Mouse (Mus musculus) lung, embryonic 14.5 days (tissue): ENCODE results near the gene Rap1b. TPM values are rescaled to one million over a fixed set of nuclear protein-coding genes. Genes with fewer than 3 reads are reported as not detected.

Source experiments
- ATAC-seq: fragments of 200-750 bp; cut with Nextera tagmentation; 2 replicates; pipeline ENCODE4 v1.8.0; 2017; ENCODE audit warnings: mild to moderate bottlenecking, moderate TSS enrichment, moderate library complexity; ENCODE audit not compliant: insufficient read depth
- DNase-seq: peaks from one replicate; pipeline ENCODE4 v3.0.0-alpha.2; 2015
- H3K27ac ChIP-seq: fragments of 300-500 bp; sonication (generic); 2 replicates; pipeline ENCODE4 v1.5.1; 2014; ENCODE audit warnings: low read depth, mild to moderate bottlenecking, moderate library complexity
- H3K27me3 ChIP-seq: fragments of 300-500 bp; sonication (generic); 2 replicates; pipeline ENCODE4 v1.6.1; 2014; ENCODE audit warnings: low read length, control low read depth; ENCODE audit not compliant: insufficient read depth
- H3K36me3 ChIP-seq: fragments of 300-500 bp; sonication (generic); 2 replicates; pipeline ENCODE4 v1.6.1; 2014; ENCODE audit warnings: control low read depth; ENCODE audit not compliant: insufficient read depth
- H3K4me1 ChIP-seq: fragments of 300-500 bp; sonication (generic); 2 replicates; pipeline ENCODE4 v1.6.1; 2014; ENCODE audit warnings: antibody characterized with exemption, control low read depth; ENCODE audit not compliant: insufficient read depth
- H3K4me2 ChIP-seq: fragments of 300-500 bp; sonication (generic); 2 replicates; pipeline ENCODE4 v1.6.1; 2014; ENCODE audit warnings: mild to moderate bottlenecking
- H3K4me3 ChIP-seq: fragments of 300-500 bp; sonication (generic); 2 replicates; pipeline ENCODE4 v1.5.1; 2014; ENCODE audit warnings: low read depth, low read length
- H3K9ac ChIP-seq: fragments of 300-500 bp; sonication (generic); 2 replicates; pipeline ENCODE4 v1.6.1; 2014
- H3K9me3 ChIP-seq: fragments of 300-500 bp; sonication (generic); 2 replicates; pipeline ENCODE4 v1.6.1; 2016; ENCODE audit warnings: low read depth, low read length, control low read depth
- CTCF ChIP-seq: IDR thresholded peaks from 2 replicates; pipeline ENCODE4 v1.5.1; 2016; ENCODE audit warnings: antibody characterized with exemption, low read depth
- WGBS: fragments of 180-500 bp; shearing (Covaris S2); extraction: QIAGEN DNeasy Blood & Tissue Kit; methylation state at CpG from one replicate; pipeline ENCODE4 v1.1.7; 2014; 5-methylcytosine and 5-hydroxymethylcytosine counted together
- polyA plus RNA-seq: library from polyadenylated mRNA; unstranded; fragments of >200 nt; fragmentation: Nextera tagmentation; extraction: Ambion mirVana; gene quantifications from 2 replicates; pipeline ENCODE4 v1.2.1, GENCODE M21; 2014

The Rap1b gene
- polyA plus RNA-seq, 1 experiment from 2014 or later, result 214 TPM

GRCm38 (mm10) chr10:117790011-117790410, 55.8 kb downstream of the Rap1b start:
- DNase-seq (no peak), ATAC-seq (no peak)
- Histone ChIP-seq H3K27ac (no peak overlapping the region), H3K4me2 (no peak overlapping the region), H3K4me1 (peaks cover 9% of the 10 kb centered on the region; the same call in 1 of the 2 replicates), H3K36me3 (peaks cover 42% of the 10 kb centered on the region), H3K9ac (no peak overlapping the region), H3K4me3 (no peak overlapping the region), H3K27me3 (no peaks in the 10 kb centered on the region), H3K9me3 (no peaks in the 10 kb centered on the region)
- no peak for TF ChIP-seq CTCF
- 89% methylated on average over 1 of the region's 1 CpGs for WGBS

- TF ChIP-seq CTCF, result no peak
- Histone ChIP-seq H3K4me2 (no peak overlapping the region), H3K27me3 (no peaks in the 10 kb centered on the region), H3K9ac (no peak overlapping the region), H3K4me1 (no peaks in the 10 kb centered on the region), H3K27ac (no peak overlapping the region), H3K36me3 (peaks cover 83% of the 10 kb centered on the region), H3K4me3 (no peak overlapping the region), H3K9me3 (no peaks in the 10 kb centered on the region)
- DNase-seq (no peak), ATAC-seq (no peak)
- 95% methylated on average over 7 of the region's 7 CpGs for WGBS
Measured at GRCm38 (mm10) chr10:117784646-117785045, 61.2 kb downstream of the Rap1b start.

GRCm38 (mm10) chr10:117783786-117784420, 61.9 kb downstream of the Rap1b start:
- no peak overlapping the region for H3K9ac ChIP-seq
- no peak overlapping the region for H3K4me2 ChIP-seq
- no peak overlapping the region for H3K27ac ChIP-seq
- DNase-seq (no peak), ATAC-seq (no peak)
- H3K9me3 ChIP-seq, result no peaks in the 10 kb centered on the region
- 92% methylated on average over 13 of the region's 13 CpGs for WGBS
- no peak for TF ChIP-seq CTCF
- H3K36me3 ChIP-seq, result peaks cover 89% of the 10 kb centered on the region
- no peak overlapping the region for H3K4me3 ChIP-seq
- H3K4me1 ChIP-seq, result no peaks in the 10 kb centered on the region
- no peaks in the 10 kb centered on the region for H3K27me3 ChIP-seq

DNA sequence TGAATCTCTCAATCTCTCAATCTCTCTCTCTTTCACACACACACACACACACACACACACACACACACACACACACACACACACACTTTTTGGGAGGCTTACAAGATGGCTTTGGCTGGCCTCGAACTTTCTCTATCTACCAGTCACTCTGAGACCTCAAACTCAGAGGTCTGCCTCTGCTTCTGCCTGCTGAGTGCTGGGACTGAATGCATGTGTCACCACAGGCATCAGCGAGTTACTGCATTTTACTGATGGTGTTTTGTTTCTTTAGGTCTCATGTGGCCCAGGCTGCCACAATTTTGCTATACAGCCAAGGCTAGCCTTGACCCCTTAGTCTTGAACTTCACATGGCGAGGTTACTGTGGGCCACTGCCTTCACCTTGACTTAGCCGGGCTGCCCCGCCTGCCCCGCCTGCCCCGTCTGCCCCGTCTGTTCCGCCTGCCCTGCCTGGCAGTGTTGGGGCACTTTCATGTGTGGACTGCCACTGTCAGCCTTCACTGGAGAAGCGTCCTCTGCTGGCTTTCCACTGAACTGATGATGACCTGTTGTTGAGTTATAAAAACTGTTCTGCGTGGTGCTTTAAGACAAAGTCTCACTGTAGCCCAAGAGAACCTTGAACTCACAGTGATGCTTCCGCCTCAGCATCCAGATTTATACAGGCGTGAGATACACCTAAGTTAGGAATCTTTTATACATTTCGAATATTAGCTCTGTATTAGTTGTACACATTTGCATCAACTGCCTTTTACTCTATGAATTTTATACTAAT, 63.2 kb downstream of the Rap1b start:
- H3K36me3 ChIP-seq, result peaks cover 93% of the 10 kb centered on the region
- WGBS, result 93% methylated on average over 14 of the region's 14 CpGs
- ATAC-seq (no peak), DNase-seq (no peak)
- H3K27ac ChIP-seq, result no peak overlapping the region
- TF ChIP-seq CTCF, result no peak
- no peaks in the 10 kb centered on the region for H3K9me3 ChIP-seq
- H3K4me1 ChIP-seq, result no peaks in the 10 kb centered on the region
- H3K9ac ChIP-seq, result no peak overlapping the region
- H3K4me2 ChIP-seq, result no peak overlapping the region
- no peak overlapping the region for H3K4me3 ChIP-seq
- H3K27me3 ChIP-seq, result no peaks in the 10 kb centered on the region

DNA sequence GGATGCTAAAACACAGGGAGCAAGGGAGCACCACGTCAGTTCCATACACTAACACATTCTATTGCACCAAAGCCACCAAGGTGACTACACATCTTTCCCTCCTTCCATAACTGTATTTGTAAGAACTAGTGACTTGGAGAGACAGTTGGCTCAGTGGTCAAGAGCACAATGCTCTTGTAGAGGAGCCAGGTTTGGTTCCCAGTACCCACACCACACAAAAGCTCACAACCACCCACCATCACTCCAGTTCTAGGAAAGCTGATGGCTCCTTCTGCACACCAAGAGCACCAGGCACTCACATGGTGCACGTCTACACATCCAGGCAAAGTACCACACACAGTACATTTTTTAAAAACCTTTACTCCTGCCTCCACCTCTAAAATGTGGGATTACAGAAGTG, 63.8 kb downstream of the Rap1b start:
- Histone ChIP-seq H3K4me1 (no peaks in the 10 kb centered on the region), H3K27ac (no peak overlapping the region), H3K4me3 (no peak overlapping the region), H3K4me2 (no peak overlapping the region), H3K9ac (no peak overlapping the region), H3K36me3 (peaks cover 92% of the 10 kb centered on the region), H3K27me3 (no peaks in the 10 kb centered on the region), H3K9me3 (no peaks in the 10 kb centered on the region)
- DNase-seq (no peak), ATAC-seq (no peak)
- TF ChIP-seq CTCF, result no peak
- 79% methylated on average over 2 of the region's 2 CpGs for WGBS

DNA sequence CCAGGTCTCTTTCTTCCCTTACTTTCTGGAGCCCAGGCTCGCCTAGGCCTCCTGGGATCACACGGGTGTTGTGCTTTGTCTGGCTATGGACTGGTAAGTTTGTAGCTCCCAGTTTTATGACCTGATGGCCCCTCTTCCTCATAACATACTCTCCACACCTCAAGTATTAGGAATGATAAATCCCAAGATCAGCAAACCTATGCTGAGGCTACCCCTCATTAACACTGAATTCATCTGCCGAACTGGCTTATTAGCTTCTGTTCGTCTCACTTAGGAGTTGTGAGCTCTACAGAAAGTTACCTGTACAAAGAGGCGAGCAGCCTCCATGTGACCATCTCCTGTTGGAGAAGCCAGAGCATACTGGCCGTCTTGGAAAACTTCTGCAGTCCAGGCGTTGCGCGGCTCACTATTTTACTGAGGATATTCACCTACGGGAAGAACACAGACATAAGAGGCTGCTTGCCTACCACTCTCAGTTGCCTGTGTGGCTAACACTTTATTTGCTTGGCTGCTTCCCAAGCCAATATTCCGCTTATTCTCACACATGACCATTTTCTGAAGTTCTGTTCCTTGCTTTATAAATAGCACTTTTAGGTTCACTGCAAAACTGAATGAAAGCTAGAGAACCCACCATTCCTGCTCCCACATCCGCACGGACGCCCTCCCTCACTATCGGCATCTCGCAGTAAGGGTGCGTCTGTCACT, 64.7 kb downstream of the Rap1b start:
- Histone ChIP-seq H3K9ac (no peak overlapping the region), H3K9me3 (no peaks in the 10 kb centered on the region), H3K4me1 (no peaks in the 10 kb centered on the region), H3K4me2 (no peak overlapping the region), H3K36me3 (peaks cover 92% of the 10 kb centered on the region), H3K27me3 (no peaks in the 10 kb centered on the region), H3K4me3 (no peak overlapping the region), H3K27ac (no peak overlapping the region)
- WGBS, result 93% methylated on average over 17 of the region's 17 CpGs
- no peak for TF ChIP-seq CTCF
- ATAC-seq, result no peak
- DNase-seq, result no peak

GRCm38 (mm10) chr10:117780306-117780911, 65.4 kb downstream of the Rap1b start:
- no peak overlapping the region for H3K27ac ChIP-seq
- 94% methylated on average over 6 of the region's 6 CpGs for WGBS
- H3K27me3 ChIP-seq, result no peaks in the 10 kb centered on the region
- no peak for ATAC-seq
- no peak for TF ChIP-seq CTCF
- no peak overlapping the region for H3K9ac ChIP-seq
- H3K4me2 ChIP-seq, result no peak overlapping the region
- H3K4me1 ChIP-seq, result no peaks in the 10 kb centered on the region
- no peak overlapping the region for H3K4me3 ChIP-seq
- no peak for DNase-seq
- H3K9me3 ChIP-seq, result no peaks in the 10 kb centered on the region
- H3K36me3 ChIP-seq, result peaks cover 92% of the 10 kb centered on the region
